Mouse (Mus musculus) thymus, postnatal 25 days (tissue): ENCODE data around the gene Etd.
"Not testable (repeated sequence)": the region's sequence is repeated elsewhere in the genome, so short reads cannot be mapped to it uniquely, and the experiment has no call there.

Experiments used
- DNase-seq: peaks from one replicate; pipeline ENCODE4 v3.0.0; 2022

Gene Etd

DNA sequence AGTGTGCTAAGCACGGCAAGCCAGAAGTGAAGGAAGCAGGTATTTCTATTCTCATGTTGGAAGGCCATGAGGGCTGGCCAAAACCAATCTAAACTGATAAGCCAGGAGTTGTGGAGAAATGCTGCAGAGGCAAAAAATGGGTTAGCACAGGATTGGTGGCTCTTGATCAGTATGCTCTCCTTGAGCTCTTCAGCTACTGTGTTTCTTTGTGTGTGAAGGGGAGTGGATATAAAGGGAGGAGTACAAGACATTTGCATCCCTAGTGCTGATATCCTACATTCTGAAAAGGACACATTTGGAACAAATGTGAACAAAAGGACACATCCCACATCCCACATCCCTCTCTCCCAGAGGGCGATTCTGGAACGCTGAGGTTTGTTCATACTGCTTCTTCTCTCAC is at the start of gene Etd:
Gene Etd (plus strand): TSS at position 301 of the 400 bp plus-strand sequence.
- no peak for DNase-seq

- DNase-seq: no peak
Measured at GRCm38 (mm10) chrX:53386362-53386761, 48.4 kb upstream of the Etd start.

DNA sequence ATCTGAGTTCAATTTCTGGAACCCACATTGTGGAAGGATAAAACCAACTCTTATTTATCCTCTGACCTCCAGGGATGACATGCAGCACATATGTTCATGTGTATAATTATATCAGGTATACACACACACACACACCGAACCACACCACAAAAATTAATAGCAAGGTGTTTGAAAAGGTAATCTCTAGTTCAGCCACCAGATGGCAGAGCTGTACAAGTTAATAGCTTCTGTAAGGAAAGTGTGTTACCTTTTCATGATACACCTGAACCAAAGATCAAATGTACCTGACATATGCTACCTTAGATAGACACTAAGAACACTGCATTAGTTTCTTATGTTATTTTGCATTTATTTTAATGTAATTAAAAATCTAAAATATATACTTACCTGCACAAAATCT is 1.8 kb upstream of the Etd start:
- peak; percentile 1 for DNase-seq

DNA sequence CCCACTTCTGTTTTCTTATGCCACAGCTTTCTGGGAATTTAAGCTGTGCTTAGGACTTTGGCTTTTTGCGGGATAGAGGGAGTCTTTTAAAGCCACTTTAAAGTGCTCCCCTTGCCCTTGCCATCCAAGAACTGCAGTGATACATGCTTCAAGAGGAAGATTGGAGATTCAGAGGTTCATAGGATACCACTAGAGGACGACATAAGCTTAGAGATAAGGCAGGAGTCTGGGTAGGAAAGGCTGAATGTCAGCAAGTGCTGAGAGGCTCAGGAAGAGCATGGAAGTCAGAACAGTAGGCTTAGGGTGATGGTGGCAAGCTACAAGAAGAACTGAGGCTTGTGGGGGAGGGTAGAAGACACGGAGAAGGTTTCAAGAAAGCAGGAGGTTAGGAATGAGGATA is 24.9 kb downstream of the Etd start:
- no peak for DNase-seq

GRCm38 (mm10) chrX:53464194-53464593 is 29.5 kb downstream of the Etd start:
- not testable (repeated sequence) for DNase-seq
